Mouse (Mus musculus) MEL (cell line): ENCODE results near the gene Cdc25a.

ENCODE experiments used
- CTCF ChIP-seq, 3 experiments: IDR thresholded peaks in 2 of 3; conservative IDR thresholded peaks in 1 of 3; 2 replicates each; pipeline ENCODE4 v1.5.1; 2011 to 2012; ENCODE audit warnings: low read length in 3 of 3, low read depth in 2 of 3, mild to moderate bottlenecking in 2 of 3, improper control_type of control experiment in 1 of 3, inconsistent platforms in 1 of 3, mixed read lengths in 1 of 3, moderate library complexity in 1 of 3; ENCODE audit not compliant: control insufficient read depth in 1 of 3, insufficient read depth in 1 of 3, poor library complexity in 1 of 3, severe bottlenecking in 1 of 3
- POLR2A ChIP-seq, 2 experiments: IDR thresholded peaks; 2 replicates each; pipeline ENCODE4 v1.6.1; 2011 to 2012; ENCODE audit warnings: low read length in 2 of 2, mild to moderate bottlenecking in 2 of 2, control low read depth in 1 of 2, improper control_type of control experiment in 1 of 2, low read depth in 1 of 2, moderate library complexity in 1 of 2; ENCODE audit not compliant: control insufficient read depth in 1 of 2, insufficient read depth in 1 of 2, poor library complexity in 1 of 2
- ZKSCAN1 ChIP-seq: IDR thresholded peaks from 2 replicates; pipeline ENCODE4 v1.6.1; 2012; ENCODE audit warnings: low read depth, mild to moderate bottlenecking, inconsistent platforms, low read length, improper control_type of control experiment, moderate library complexity

DNA sequence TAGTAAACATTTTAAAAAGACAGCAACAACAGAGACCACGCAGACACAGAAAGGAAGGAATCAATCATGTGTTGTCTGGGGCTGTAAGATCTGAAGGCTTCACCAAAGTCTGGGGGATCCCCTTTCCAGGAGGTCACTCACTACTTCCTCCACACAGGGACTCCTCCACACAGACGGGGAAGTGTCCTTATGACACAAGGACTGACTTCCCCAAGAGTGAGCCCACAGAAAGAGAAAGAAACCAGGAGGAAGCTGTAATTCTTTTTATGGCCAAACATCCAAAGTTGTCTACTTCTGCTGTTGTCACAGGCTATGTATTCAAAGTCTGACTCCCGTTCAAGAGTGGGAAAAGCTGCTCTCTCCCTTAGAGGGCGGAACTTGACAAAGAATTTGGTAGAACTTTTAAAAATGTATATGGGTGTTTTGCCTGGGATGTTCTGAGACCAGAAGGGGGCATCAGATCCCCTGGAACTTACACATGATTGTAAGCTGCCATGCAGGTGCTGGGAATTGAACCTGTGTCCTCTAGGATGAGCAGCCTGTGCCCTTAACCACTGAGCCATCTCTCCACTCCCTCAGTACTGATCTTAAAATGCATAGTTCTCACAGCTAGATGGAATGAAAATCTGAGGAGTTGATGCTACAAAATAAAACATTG, 39.0 kb downstream of the Cdc25a start:
- TF ChIP-seq POLR2A (IDR thresholded peaks at IDR 0.05; ENCODE audit: control insufficient read depth in 1 of 2, insufficient read depth in 1 of 2, low read depth in 1 of 2, low read length in 2 of 2, poor library complexity in 1 of 2) (no peak), ZKSCAN1 (no peak), CTCF (IDR thresholded peaks at IDR 0.05 in 2 of 3, conservative IDR thresholded peaks at IDR 0.05 in 1 of 3; ENCODE audit: control insufficient read depth in 1 of 3, insufficient read depth in 1 of 3, low read depth in 2 of 3, low read length in 3 of 3, poor library complexity in 1 of 3, severe bottlenecking in 1 of 3) (peak; percentile 17 to 52 (median 19); a peak in 3 of 6 replicates)
